Comparison of ENCODE assay signal across 16 mouse cellular contexts in the genomic region with DNA sequence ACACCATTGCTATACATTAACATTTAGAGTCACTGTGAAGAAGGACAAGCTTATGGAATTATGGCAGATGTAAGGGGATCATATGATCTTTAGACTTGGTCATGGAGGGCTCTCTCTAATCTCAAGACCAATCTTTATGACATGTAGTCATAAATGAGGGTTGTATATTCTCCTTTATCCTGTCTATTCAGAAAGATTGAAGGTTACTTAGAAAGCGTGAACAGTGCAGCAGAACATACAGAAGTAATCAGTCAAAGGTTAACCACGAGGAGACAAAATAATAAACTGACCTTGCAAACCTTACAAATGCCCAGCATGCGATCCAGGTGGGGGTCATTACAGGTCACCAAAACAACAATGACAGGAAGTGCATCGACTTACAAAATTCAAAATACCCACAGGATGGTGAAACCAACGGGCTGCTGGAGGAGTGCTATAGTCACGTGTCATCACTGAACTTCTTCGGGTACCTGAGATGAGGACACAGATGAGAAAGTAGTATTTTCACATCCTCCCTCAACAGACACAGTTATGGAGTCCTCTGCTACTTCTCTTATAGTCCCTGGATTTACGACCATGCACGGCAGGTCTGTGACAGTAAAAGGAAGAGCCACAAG. TPM values are rescaled to one million over a fixed set of nuclear protein-coding genes. Genes with fewer than 3 reads are reported as not detected.
DNase-seq lines count a peak whose midpoint lies in the region; ATAC-seq and TF ChIP-seq lines count a peak whose summit lies in the region.
"Had no signal": no experiment of that assay in that cellular context is flagged by ENCODE, and none has a peak within 500 bp of the region (broad histone marks: within the 10 kb centered on the region; RNA-seq: fewer than 3 reads in every experiment).

No protein-coding gene starts in this region.

- no peak overlapping the region for H3K9ac ChIP-seq in intestine, embryonic 15.5 days
- H3K9ac ChIP-seq in forebrain, postnatal 0 days = no peak overlapping the region
- H3K9ac ChIP-seq: embryonic facial prominence, embryonic 12.5 days; limb, embryonic 15.5 days; lung, embryonic 15.5 days; midbrain, embryonic 12.5 days had no signal

- no peaks in the 10 kb centered on the region for H3K9me3 ChIP-seq in intestine, embryonic 15.5 days
- no peaks in the 10 kb centered on the region for H3K9me3 ChIP-seq in forebrain, postnatal 0 days (ENCODE audit: low read length)
- H3K9me3 ChIP-seq: embryonic facial prominence, embryonic 12.5 days; limb, embryonic 15.5 days; lung, embryonic 15.5 days; midbrain, embryonic 12.5 days had no signal

- H3K36me3 ChIP-seq in intestine, embryonic 15.5 days = no peaks in the 10 kb centered on the region
- H3K36me3 ChIP-seq in splenic B cell, adult 2 months (ENCODE audit: control insufficient read depth, insufficient read depth, low read length, poor library complexity, severe bottlenecking) = no peaks in the 10 kb centered on the region; the same call in 1 of the 2 replicates
- no peaks in the 10 kb centered on the region for H3K36me3 ChIP-seq in forebrain, postnatal 0 days (ENCODE audit: insufficient read depth)
- H3K36me3 ChIP-seq: embryonic facial prominence, embryonic 12.5 days; limb, embryonic 15.5 days; lung, embryonic 15.5 days; midbrain, embryonic 12.5 days had no signal

- no peak overlapping the region for H3K4me3 ChIP-seq in intestine, embryonic 15.5 days (replicated peaks)
- H3K4me3 ChIP-seq in forebrain, postnatal 0 days (ENCODE audit: low read depth, low read length) = no peak overlapping the region
- H3K4me3 ChIP-seq: embryonic facial prominence, embryonic 12.5 days; heart, adult 2 months; limb, embryonic 15.5 days; lung, embryonic 15.5 days; midbrain, embryonic 12.5 days had no signal

- H3K4me1 ChIP-seq in intestine, embryonic 15.5 days (replicated peaks) = no peaks in the 10 kb centered on the region
- no peaks in the 10 kb centered on the region for H3K4me1 ChIP-seq in forebrain, postnatal 0 days (ENCODE audit: insufficient read depth)
- H3K4me1 ChIP-seq: embryonic facial prominence, embryonic 12.5 days; limb, embryonic 15.5 days; lung, embryonic 15.5 days; midbrain, embryonic 12.5 days had no signal

- H3K4me2 ChIP-seq in intestine, embryonic 15.5 days (replicated peaks) = no peak overlapping the region
- no peak overlapping the region for H3K4me2 ChIP-seq in forebrain, postnatal 0 days (ENCODE audit: low read depth)
- H3K4me2 ChIP-seq: embryonic facial prominence, embryonic 12.5 days; limb, embryonic 15.5 days; lung, embryonic 15.5 days; midbrain, embryonic 12.5 days had no signal

- TF ChIP-seq CTCF in forebrain, postnatal 0 days (IDR thresholded peaks at IDR 0.05; ENCODE audit: low read depth) = no peak

- WGBS in intestine, embryonic 15.5 days = 43% methylated on average over 9 of the region's 9 CpGs
- 74% methylated on average over 9 of the region's 9 CpGs for WGBS in forebrain, postnatal 0 days

- peak; percentile 21 for DNase-seq in thymus, postnatal 14 days
- DNase-seq in thymus, postnatal 36 days = no peak
- peak; percentile 77 for DNase-seq in T-cell, adult 2 months (ENCODE audit: low spot score)
- peak; percentile 53 for DNase-seq in splenic B cell, adult 2 months (ENCODE audit: low read depth, low spot score)
- no peak for DNase-seq in forebrain, postnatal 0 days
- no peak for DNase-seq in urinary bladder, postnatal 14 days (ENCODE audit: low spot score)
- DNase-seq: cerebellum, adult 11 months; cerebellum, postnatal 36 days; heart, adult 2 months; heart, postnatal 10 days had no signal

- no peaks in the 10 kb centered on the region for H3K27me3 ChIP-seq in intestine, embryonic 15.5 days (replicated peaks)
- H3K27me3 ChIP-seq in splenic B cell, adult 2 months (ENCODE audit: control insufficient read depth, insufficient read depth, low read length, poor library complexity, severe bottlenecking) = no peaks in the 10 kb centered on the region
- H3K27me3 ChIP-seq in forebrain, postnatal 0 days (ENCODE audit: insufficient read depth, low read length) = no peaks in the 10 kb centered on the region
- H3K27me3 ChIP-seq: embryonic facial prominence, embryonic 12.5 days; limb, embryonic 15.5 days; lung, embryonic 15.5 days; midbrain, embryonic 12.5 days had no signal

- H3K27ac ChIP-seq in intestine, embryonic 15.5 days = no peak overlapping the region
- no peak overlapping the region for H3K27ac ChIP-seq in forebrain, postnatal 0 days (ENCODE audit: low read depth, low read length)
- H3K27ac ChIP-seq: embryonic facial prominence, embryonic 12.5 days; heart, adult 2 months; hindbrain, postnatal 0 days; limb, embryonic 15.5 days; lung, embryonic 15.5 days; midbrain, embryonic 12.5 days had no signal

- peak; percentile 79 for ATAC-seq in intestine, embryonic 15.5 days
- no peak for ATAC-seq in forebrain, postnatal 0 days
- ATAC-seq: hindbrain, postnatal 0 days had no signal

RNA-seq across cellular contexts. Expression of a gene that starts 7.0 kb away (rescaled TPM):
- polyA plus RNA-seq in intestine, embryonic 15.5 days (2015; fragmentation: Nextera tagmentation; extraction: Ambion mirVana) = 43.2 and 44.4 TPM in 2 replicates
- 46.7 and 56.4 TPM in 2 replicates for total RNA-seq in forebrain, postnatal 0 days (2014; rRNA removed)
- 13.3 and 19.4 TPM in 2 replicates for polyA plus RNA-seq in forebrain, postnatal 0 days (2015; fragmentation: Nextera tagmentation; extraction: Ambion mirVana)

Comparison
In these comparisons a context has a peak if more than half of its experiments do, and no peak if none do; other contexts are left out.
1. DNase-seq: peak in thymus, postnatal 14 days (single experiment), T-cell, adult 2 months (single experiment) and splenic B cell, adult 2 months (single experiment); none in thymus, postnatal 36 days (0 of 2), forebrain, postnatal 0 days (single experiment) and urinary bladder, postnatal 14 days (single experiment).